In the genomic region with DNA sequence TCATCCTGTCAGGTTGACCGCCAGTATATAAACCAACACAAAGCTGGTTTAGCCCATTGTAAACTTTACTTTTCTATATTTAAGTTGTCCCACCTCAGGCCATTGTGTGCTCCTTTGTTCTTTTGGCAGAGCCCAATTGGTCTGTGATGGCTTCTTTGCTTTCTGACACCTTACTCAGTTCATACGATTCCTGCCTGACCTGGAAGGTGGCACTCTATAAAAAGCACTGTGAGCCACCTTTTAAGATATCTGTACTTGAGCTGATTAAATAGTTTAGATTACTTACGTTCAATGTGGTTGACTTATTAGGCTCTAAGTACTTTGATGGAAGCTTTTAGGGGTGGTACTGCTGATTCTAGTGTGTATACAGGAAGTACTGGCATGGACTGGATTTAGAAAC, we compare ENCODE assay signal across 23 mouse cellular contexts. TPM values are rescaled to one million over a fixed set of nuclear protein-coding genes. Genes with fewer than 3 reads are reported as not detected.
DNase-seq lines count a peak whose midpoint lies in the region; ATAC-seq and TF ChIP-seq lines count a peak whose summit lies in the region.
"Had no signal": no experiment of that assay in that cellular context is flagged by ENCODE, and none has a peak within 500 bp of the region (broad histone marks: within the 10 kb centered on the region; RNA-seq: fewer than 3 reads in every experiment).

No protein-coding gene starts in this region.

- DNase-seq in heart, postnatal 25 days (ENCODE audit: low spot score), result no peak
- DNase-seq in heart, postnatal 0 days (ENCODE audit: low spot score), result no peak
- no peak for DNase-seq in heart, adult 8-10 months (ENCODE audit: low spot score)
- DNase-seq in lung, postnatal 0 days (ENCODE audit: low spot score), result no peak
- no peak for DNase-seq in lung, postnatal 36 days
- DNase-seq in stomach, postnatal 0 days (ENCODE audit: low spot score), result no peak
- no peak for DNase-seq in limb, embryonic 10.5 days (ENCODE audit: low spot score)
- DNase-seq: adrenal gland, adult 8-10 months; adrenal gland, postnatal 36 days; B cell, adult 2 months; cerebellum, adult 11 months; cerebellum, adult 9-10 months; cerebellum, postnatal 36 days; forebrain, postnatal 0 days; gastrocnemius, postnatal 36 days; heart, adult 18-20 months; heart, postnatal 10 days had no signal

- H3K4me3 ChIP-seq in heart, embryonic 13.5 days, result no peak overlapping the region
- H3K4me3 ChIP-seq in heart, postnatal 0 days (ENCODE audit: low read depth, low read length), result no peak overlapping the region
- H3K4me3 ChIP-seq in lung, postnatal 0 days (ENCODE audit: low read depth, low read length), result no peak overlapping the region
- no peak overlapping the region for H3K4me3 ChIP-seq in stomach, postnatal 0 days (ENCODE audit: low read depth, low read length)
- no peak overlapping the region for H3K4me3 ChIP-seq in limb, embryonic 10.5 days
- H3K4me3 ChIP-seq: forebrain, embryonic 13.5 days; hindbrain, embryonic 13.5 days had no signal

- H3K9me3 ChIP-seq in heart, embryonic 13.5 days, result no peaks in the 10 kb centered on the region
- H3K9me3 ChIP-seq in heart, postnatal 0 days (replicated peaks; ENCODE audit: control insufficient read depth, low read length), result no peaks in the 10 kb centered on the region
- no peaks in the 10 kb centered on the region for H3K9me3 ChIP-seq in lung, postnatal 0 days (ENCODE audit: low read length)
- no peaks in the 10 kb centered on the region for H3K9me3 ChIP-seq in stomach, postnatal 0 days (ENCODE audit: control insufficient read depth, low read length)
- H3K9me3 ChIP-seq in limb, embryonic 10.5 days (replicated peaks), result no peaks in the 10 kb centered on the region
- H3K9me3 ChIP-seq: forebrain, embryonic 13.5 days; G1E; hindbrain, embryonic 13.5 days had no signal

- peaks cover 58% of the 10 kb centered on the region for H3K36me3 ChIP-seq in heart, embryonic 13.5 days
- H3K36me3 ChIP-seq in heart, postnatal 0 days (replicated peaks; ENCODE audit: control insufficient read depth, insufficient read depth, low read length), result peaks cover 24% of the 10 kb centered on the region
- H3K36me3 ChIP-seq in lung, postnatal 0 days (ENCODE audit: insufficient read depth, low read length), result peaks cover 10% of the 10 kb centered on the region; the same call in 1 of the 2 replicates
- peaks cover 9% of the 10 kb centered on the region; the same call in 1 of the 2 replicates for H3K36me3 ChIP-seq in stomach, postnatal 0 days (ENCODE audit: control insufficient read depth, insufficient read depth, low read length)
- peaks cover 76% of the 10 kb centered on the region for H3K36me3 ChIP-seq in limb, embryonic 10.5 days

- peak overlapping the region; percentile 29; the same call in 1 of the 2 replicates for H3K27ac ChIP-seq in heart, embryonic 13.5 days (replicated peaks)
- H3K27ac ChIP-seq in heart, postnatal 0 days (ENCODE audit: low read depth), result no peak overlapping the region
- no peak overlapping the region for H3K27ac ChIP-seq in lung, postnatal 0 days (ENCODE audit: low read length)
- no peak overlapping the region for H3K27ac ChIP-seq in stomach, postnatal 0 days (replicated peaks)
- H3K27ac ChIP-seq in limb, embryonic 10.5 days, result no peak overlapping the region
- H3K27ac ChIP-seq: forebrain, embryonic 13.5 days; hindbrain, embryonic 13.5 days; hindbrain, postnatal 0 days had no signal

- peak overlapping the region; percentile 17; the same call in 1 of the 2 replicates for H3K4me2 ChIP-seq in heart, embryonic 13.5 days
- H3K4me2 ChIP-seq in heart, postnatal 0 days (ENCODE audit: low read depth, low read length), result no peak overlapping the region
- H3K4me2 ChIP-seq in lung, postnatal 0 days (replicated peaks; ENCODE audit: low read depth, low read length), result no peak overlapping the region
- no peak overlapping the region for H3K4me2 ChIP-seq in stomach, postnatal 0 days (replicated peaks; ENCODE audit: low read depth)
- H3K4me2 ChIP-seq: forebrain, embryonic 13.5 days; hindbrain, embryonic 13.5 days had no signal

- no peak for TF ChIP-seq CTCF in heart, postnatal 0 days (IDR thresholded peaks at IDR 0.05; ENCODE audit: low read depth)
- TF ChIP-seq CTCF in lung, postnatal 0 days (IDR thresholded peaks at IDR 0.05), result no peak
- no peak for TF ChIP-seq CTCF in stomach, postnatal 0 days (IDR thresholded peaks at IDR 0.05; ENCODE audit: low read depth)

- 51% methylated on average over 3 of the region's 3 CpGs for WGBS in heart, embryonic 13.5 days
- 52% methylated on average over 3 of the region's 3 CpGs for WGBS in heart, postnatal 0 days
- 53% methylated on average over 3 of the region's 3 CpGs for WGBS in lung, postnatal 0 days
- WGBS in stomach, postnatal 0 days, result 41% methylated on average over 3 of the region's 3 CpGs
- 86% methylated on average over 3 of the region's 3 CpGs for WGBS in limb, embryonic 10.5 days

- no peak for ATAC-seq in heart, embryonic 13.5 days (ENCODE audit: extremely low read depth, insufficient number of reproducible peaks, low FRiP score, low TSS enrichment)
- 0 out of 2 replicates have a peak, but pooled peaks have one; percentile 8 for ATAC-seq in heart, postnatal 0 days (ENCODE audit: insufficient read depth, low read depth)
- 0 out of 2 replicates have a peak, but pooled peaks have one; percentile 2 for ATAC-seq in lung, postnatal 0 days
- 0 out of 2 replicates have a peak, but pooled peaks have one; percentile 22 for ATAC-seq in stomach, postnatal 0 days (ENCODE audit: low FRiP score, low TSS enrichment)
- ATAC-seq: CD4-positive, CD25-positive, alpha-beta regulatory T cell, adult 4 months; forebrain, embryonic 13.5 days; forebrain, postnatal 0 days; hindbrain, postnatal 0 days had no signal

- TF ChIP-seq EP300 in heart, postnatal 0 days (IDR thresholded peaks at IDR 0.05; ENCODE audit: low read depth), result no peak
- no peak for TF ChIP-seq EP300 in lung, postnatal 0 days (IDR thresholded peaks at IDR 0.05)
- TF ChIP-seq EP300 in stomach, postnatal 0 days (optimal IDR thresholded peaks at IDR 0.05), result no peak

- intact Hi-C loops in heart, postnatal 25 days (cut with DNase I), result no loop called here

- H3K9ac ChIP-seq in heart, embryonic 13.5 days, result no peak overlapping the region
- H3K9ac ChIP-seq in heart, postnatal 0 days (replicated peaks; ENCODE audit: low read depth, low read length), result no peak overlapping the region
- no peak overlapping the region for H3K9ac ChIP-seq in lung, postnatal 0 days (replicated peaks; ENCODE audit: low read depth)
- H3K9ac ChIP-seq in stomach, postnatal 0 days (ENCODE audit: low read length), result no peak overlapping the region
- H3K9ac ChIP-seq: forebrain, embryonic 13.5 days; forebrain, postnatal 0 days; hindbrain, embryonic 13.5 days had no signal

- peaks cover 35% of the 10 kb centered on the region for H3K4me1 ChIP-seq in heart, embryonic 13.5 days
- peaks cover 5% of the 10 kb centered on the region; the same call in 1 of the 2 replicates for H3K4me1 ChIP-seq in heart, postnatal 0 days (ENCODE audit: control insufficient read depth, insufficient read depth)
- H3K4me1 ChIP-seq in lung, postnatal 0 days (ENCODE audit: insufficient read depth, low read depth, low read length), result peaks cover 7% of the 10 kb centered on the region; the same call in 1 of the 2 replicates
- peaks cover 2% of the 10 kb centered on the region for H3K4me1 ChIP-seq in stomach, postnatal 0 days (replicated peaks; ENCODE audit: control insufficient read depth, insufficient read depth)
- H3K4me1 ChIP-seq in limb, embryonic 10.5 days, result no peaks in the 10 kb centered on the region
- H3K4me1 ChIP-seq: forebrain, embryonic 13.5 days; hindbrain, embryonic 13.5 days had no signal

- no peaks in the 10 kb centered on the region for H3K27me3 ChIP-seq in heart, embryonic 13.5 days (replicated peaks)
- no peaks in the 10 kb centered on the region for H3K27me3 ChIP-seq in heart, postnatal 0 days (ENCODE audit: control insufficient read depth, insufficient read depth, low read length)
- H3K27me3 ChIP-seq in lung, postnatal 0 days (replicated peaks; ENCODE audit: insufficient read depth, low read length), result no peaks in the 10 kb centered on the region
- H3K27me3 ChIP-seq in stomach, postnatal 0 days (ENCODE audit: control insufficient read depth, insufficient read depth, low read length), result no peaks in the 10 kb centered on the region
- no peaks in the 10 kb centered on the region for H3K27me3 ChIP-seq in limb, embryonic 10.5 days (ENCODE audit: low read depth, poor library complexity, severe bottlenecking)
- H3K27me3 ChIP-seq: forebrain, embryonic 13.5 days; hindbrain, embryonic 13.5 days had no signal

RNA-seq across cellular contexts. Expression of gene Cab39, which starts 46.1 kb away (rescaled TPM):
- 20.6 and 20.8 TPM in 2 replicates for polyA plus RNA-seq in heart, embryonic 13.5 days (2015; fragmentation: Nextera tagmentation; extraction: Ambion mirVana)
- 100 to 1,000 TPM; 107 to 112 TPM for total RNA-seq in heart, postnatal 25 days (2021)
- total RNA-seq in heart, postnatal 0 days (2014; rRNA removed; ENCODE audit: low replicate concordance), result 102 and 138 TPM in 2 replicates
- polyA plus RNA-seq in heart, postnatal 0 days (2015; fragmentation: Nextera tagmentation; extraction: Ambion mirVana), result 20.0 and 21.3 TPM in 2 replicates
- total RNA-seq in heart, adult 8-10 months (2022), result 100 to 1,000 TPM; 109 to 121 (median 111) TPM
- polyA plus RNA-seq in lung, postnatal 0 days (2015; fragmentation: Nextera tagmentation; extraction: Ambion mirVana), result 37.3 and 37.7 TPM in 2 replicates
- polyA plus RNA-seq in stomach, postnatal 0 days (2015; fragmentation: Nextera tagmentation; extraction: Ambion mirVana), result 29.0 and 33.3 TPM in 2 replicates
- polyA plus RNA-seq in limb, embryonic 10.5 days (2016; fragmentation: Nextera tagmentation; extraction: Ambion mirVana), result 28.1 and 33.5 TPM in 2 replicates

RNA-seq across cellular contexts. Expression of gene Itm2c, which starts 54.7 kb away (rescaled TPM):
- 246 and 255 TPM in 2 replicates for polyA plus RNA-seq in heart, embryonic 13.5 days (2015; fragmentation: Nextera tagmentation; extraction: Ambion mirVana)
- total RNA-seq in heart, postnatal 25 days (2021), result 10 to 100 TPM; 62.4 to 66.2 TPM
- total RNA-seq in heart, postnatal 0 days (2014; rRNA removed; ENCODE audit: low replicate concordance), result 180 and 255 TPM in 2 replicates
- 144 and 146 TPM in 2 replicates for polyA plus RNA-seq in heart, postnatal 0 days (2015; fragmentation: Nextera tagmentation; extraction: Ambion mirVana)
- 10 to 100 TPM; 56.7 to 61.6 (median 58.2) TPM for total RNA-seq in heart, adult 8-10 months (2022)
- polyA plus RNA-seq in lung, postnatal 0 days (2015; fragmentation: Nextera tagmentation; extraction: Ambion mirVana), result 221 and 244 TPM in 2 replicates
- 134 and 147 TPM in 2 replicates for polyA plus RNA-seq in stomach, postnatal 0 days (2015; fragmentation: Nextera tagmentation; extraction: Ambion mirVana)
- 170 and 188 TPM in 2 replicates for polyA plus RNA-seq in limb, embryonic 10.5 days (2016; fragmentation: Nextera tagmentation; extraction: Ambion mirVana)
